Mouse (Mus musculus): ENCODE results near the gene Mylk. TPM values are rescaled to one million over a fixed set of nuclear protein-coding genes. Genes with fewer than 3 reads are reported as not detected.

Mylk gene
- polyA plus RNA-seq, 1 experiment, result 1.3 TPM

GRCm38 (mm10) chr16:34865373-34865772 lies 120.4 kb downstream of the Mylk start:
- H3K4me1 ChIP-seq (ENCODE audit: control insufficient read depth, insufficient read depth, low read length), result no peaks in the 10 kb centered on the region
- no peak for TF ChIP-seq CTCF (IDR thresholded peaks at IDR 0.05; ENCODE audit: low read depth, low read length)
- TF ChIP-seq POLR2A (IDR thresholded peaks at IDR 0.05; ENCODE audit: borderline replicate concordance, low read depth, low read length), result no peak
- H3K27ac ChIP-seq (ENCODE audit: insufficient read depth, low read depth, low read length), result no peak overlapping the region
- no peak overlapping the region for H3K4me3 ChIP-seq (ENCODE audit: insufficient read depth, low read length)

- TF ChIP-seq CTCF (IDR thresholded peaks at IDR 0.05; ENCODE audit: low read depth, low read length) (no peak), POLR2A (IDR thresholded peaks at IDR 0.05; ENCODE audit: borderline replicate concordance, low read depth, low read length) (no peak)
- Histone ChIP-seq H3K4me1 (ENCODE audit: control insufficient read depth, insufficient read depth, low read length) (no peaks in the 10 kb centered on the region), H3K4me3 (ENCODE audit: insufficient read depth, low read length) (no peak overlapping the region), H3K27ac (ENCODE audit: insufficient read depth, low read depth, low read length) (no peak overlapping the region)
Observed at GRCm38 (mm10) chr16:34867217-34867616, 122.2 kb downstream of the Mylk start.

- peaks cover 8% of the 10 kb centered on the region for H3K4me1 ChIP-seq (ENCODE audit: control insufficient read depth, insufficient read depth, low read length)
- H3K4me3 ChIP-seq (ENCODE audit: insufficient read depth, low read length), result no peak overlapping the region
- no peak overlapping the region for H3K27ac ChIP-seq (ENCODE audit: insufficient read depth, low read depth, low read length)
- TF ChIP-seq CTCF (IDR thresholded peaks at IDR 0.05; ENCODE audit: low read depth, low read length), result no peak
- TF ChIP-seq POLR2A (IDR thresholded peaks at IDR 0.05; ENCODE audit: borderline replicate concordance, low read depth, low read length), result no peak
Observed at GRCm38 (mm10) chr16:34880031-34880778, 135.2 kb downstream of the Mylk start.

GRCm38 (mm10) chr16:34880815-34881214 lies 135.8 kb downstream of the Mylk start:
- no peak overlapping the region for H3K4me3 ChIP-seq (ENCODE audit: insufficient read depth, low read length)
- no peak overlapping the region for H3K27ac ChIP-seq (ENCODE audit: insufficient read depth, low read depth, low read length)
- no peak for TF ChIP-seq POLR2A (IDR thresholded peaks at IDR 0.05; ENCODE audit: borderline replicate concordance, low read depth, low read length)
- TF ChIP-seq CTCF (IDR thresholded peaks at IDR 0.05; ENCODE audit: low read depth, low read length), result no peak
- H3K4me1 ChIP-seq (ENCODE audit: control insufficient read depth, insufficient read depth, low read length), result peaks cover 8% of the 10 kb centered on the region

- TF ChIP-seq POLR2A (IDR thresholded peaks at IDR 0.05; ENCODE audit: borderline replicate concordance, low read depth, low read length), result no peak
- no peak for TF ChIP-seq CTCF (IDR thresholded peaks at IDR 0.05; ENCODE audit: low read depth, low read length)
- no peak overlapping the region for H3K27ac ChIP-seq (ENCODE audit: insufficient read depth, low read depth, low read length)
- no peak overlapping the region for H3K4me3 ChIP-seq (ENCODE audit: insufficient read depth, low read length)
- no peaks in the 10 kb centered on the region for H3K4me1 ChIP-seq (ENCODE audit: control insufficient read depth, insufficient read depth, low read length)
Observed at GRCm38 (mm10) chr16:34887037-34887436, 142.0 kb downstream of the Mylk start.

- Histone ChIP-seq H3K4me3 (ENCODE audit: insufficient read depth, low read length) (no peak overlapping the region), H3K4me1 (ENCODE audit: control insufficient read depth, insufficient read depth, low read length) (no peaks in the 10 kb centered on the region), H3K27ac (ENCODE audit: insufficient read depth, low read depth, low read length) (no peak overlapping the region)
- TF ChIP-seq CTCF (IDR thresholded peaks at IDR 0.05; ENCODE audit: low read depth, low read length), result no peak
- no peak for TF ChIP-seq POLR2A (IDR thresholded peaks at IDR 0.05; ENCODE audit: borderline replicate concordance, low read depth, low read length)
Observed at GRCm38 (mm10) chr16:34894016-34894415, 149.0 kb downstream of the Mylk start.

GRCm38 (mm10) chr16:34895916-34896315 lies 150.9 kb downstream of the Mylk start:
- Histone ChIP-seq H3K4me1 (ENCODE audit: control insufficient read depth, insufficient read depth, low read length) (no peaks in the 10 kb centered on the region), H3K4me3 (ENCODE audit: insufficient read depth, low read length) (no peak overlapping the region), H3K27ac (ENCODE audit: insufficient read depth, low read depth, low read length) (no peak overlapping the region)
- no peak for TF ChIP-seq POLR2A (IDR thresholded peaks at IDR 0.05; ENCODE audit: borderline replicate concordance, low read depth, low read length)
- no peak for TF ChIP-seq CTCF (IDR thresholded peaks at IDR 0.05; ENCODE audit: low read depth, low read length)

- no peak overlapping the region for H3K27ac ChIP-seq (ENCODE audit: insufficient read depth, low read depth, low read length)
- no peaks in the 10 kb centered on the region for H3K4me1 ChIP-seq (ENCODE audit: control insufficient read depth, insufficient read depth, low read length)
- H3K4me3 ChIP-seq (ENCODE audit: insufficient read depth, low read length), result no peak overlapping the region
- TF ChIP-seq CTCF (IDR thresholded peaks at IDR 0.05; ENCODE audit: low read depth, low read length) (no peak), POLR2A (IDR thresholded peaks at IDR 0.05; ENCODE audit: borderline replicate concordance, low read depth, low read length) (no peak)
Observed at GRCm38 (mm10) chr16:34896996-34897395, 152.0 kb downstream of the Mylk start.

- Histone ChIP-seq H3K27ac (ENCODE audit: insufficient read depth, low read depth, low read length) (no peak overlapping the region), H3K4me1 (ENCODE audit: control insufficient read depth, insufficient read depth, low read length) (no peaks in the 10 kb centered on the region), H3K4me3 (ENCODE audit: insufficient read depth, low read length) (no peak overlapping the region)
- TF ChIP-seq POLR2A (IDR thresholded peaks at IDR 0.05; ENCODE audit: borderline replicate concordance, low read depth, low read length) (no peak), CTCF (IDR thresholded peaks at IDR 0.05; ENCODE audit: low read depth, low read length) (no peak)
Observed at GRCm38 (mm10) chr16:34898057-34898789, 153.2 kb downstream of the Mylk start.
